Mouse (Mus musculus) myocyte (in vitro differentiated cells): ENCODE data around the gene Secisbp2l.

Experiments
- MAX ChIP-seq: IDR thresholded peaks from one replicate; pipeline ENCODE4 v1.6.1; 2011; ENCODE audit warnings: low read depth, mild to moderate bottlenecking, control low read depth
- MYOD1 ChIP-seq, 3 experiments: IDR thresholded peaks; one replicate each; pipeline ENCODE4 v1.6.1; 2011; ENCODE audit warnings: control low read depth in 2 of 3, low read depth in 2 of 3, mild to moderate bottlenecking in 2 of 3, moderate library complexity in 1 of 3; ENCODE audit not compliant: insufficient read length in 2 of 3, control insufficient read depth in 1 of 3
- MYOG ChIP-seq, 3 experiments: IDR thresholded peaks; one replicate each; pipeline ENCODE4 v1.6.1; 2011; ENCODE audit warnings: control low read depth in 2 of 3, low read depth in 2 of 3, mild to moderate bottlenecking in 2 of 3; ENCODE audit not compliant: insufficient read length in 2 of 3, control insufficient read depth in 1 of 3, insufficient read depth in 1 of 3
- POLR2A ChIP-seq: IDR thresholded peaks from one replicate; pipeline ENCODE4 v1.6.1; 2011; ENCODE audit warnings: low read depth, mild to moderate bottlenecking, control low read depth, moderate library complexity; ENCODE audit not compliant: insufficient read length
- POLR2AphosphoS2 ChIP-seq: IDR thresholded peaks from one replicate; pipeline ENCODE4 v1.6.1; 2011; ENCODE audit warnings: low read depth, control low read depth; ENCODE audit not compliant: insufficient read length
- REST ChIP-seq: IDR thresholded peaks from one replicate; pipeline ENCODE4 v1.6.1; 2011; ENCODE audit warnings: mild to moderate bottlenecking, control low read depth, moderate library complexity; ENCODE audit not compliant: insufficient read depth, insufficient read length
- TCF12 ChIP-seq: IDR thresholded peaks from one replicate; pipeline ENCODE4 v1.6.1; 2011; ENCODE audit warnings: mild to moderate bottlenecking, control low read depth; ENCODE audit not compliant: poor library complexity, insufficient read depth, severe bottlenecking
- TCF3 ChIP-seq: IDR thresholded peaks from one replicate; pipeline ENCODE4 v1.6.1; 2011; ENCODE audit warnings: low read depth, control low read depth; ENCODE audit not compliant: insufficient read length
- USF1 ChIP-seq: IDR thresholded peaks from one replicate; pipeline ENCODE4 v1.6.1; 2011; ENCODE audit warnings: low read depth, mild to moderate bottlenecking, control low read depth, moderate library complexity

DNA sequence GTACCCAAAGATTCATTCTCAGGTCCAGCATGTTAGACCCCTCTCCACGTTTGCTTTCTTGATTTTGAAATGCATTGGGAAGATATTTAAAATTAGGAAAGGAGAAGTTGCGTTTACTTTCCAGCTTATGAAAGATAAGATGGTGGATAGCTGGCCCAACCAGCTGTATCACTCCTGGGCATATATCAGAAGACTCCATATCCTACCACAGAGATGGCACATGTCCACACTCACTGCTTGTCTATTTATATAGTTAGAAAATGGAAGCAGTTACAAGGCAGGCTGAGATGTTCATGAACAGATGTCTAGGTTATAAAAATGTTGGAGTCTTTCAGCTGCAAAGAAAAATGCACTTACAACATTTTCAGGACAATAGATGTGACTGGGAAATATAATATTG lies 28.7 kb upstream of the Secisbp2l start:
- no peak for TF ChIP-seq POLR2A
- TF ChIP-seq MYOG (IDR thresholded peaks at IDR 0.05; ENCODE audit: control insufficient read depth in 1 of 3, insufficient read depth in 1 of 3, insufficient read length in 2 of 3, low read depth in 2 of 3): no peak
- no peak for TF ChIP-seq USF1
- TF ChIP-seq MAX: no peak
- TF ChIP-seq REST: no peak
- no peak for TF ChIP-seq TCF12
- TF ChIP-seq POLR2AphosphoS2: no peak
- no peak for TF ChIP-seq MYOD1 (IDR thresholded peaks at IDR 0.05; ENCODE audit: control insufficient read depth in 1 of 3, insufficient read length in 2 of 3, low read depth in 2 of 3)
- TF ChIP-seq TCF3: no peak
